Mouse (Mus musculus) G1E (cell line): ENCODE measurements around the gene Gabarap.

Experiments used
- CTCF ChIP-seq: IDR thresholded peaks from 2 replicates; pipeline ENCODE4 v1.5.1; 2012; ENCODE audit warnings: low read depth, low read length, inconsistent platforms, mixed read lengths
- GATA1 ChIP-seq: IDR thresholded peaks from 2 replicates; pipeline ENCODE4 v1.6.1; 2012; ENCODE audit warnings: borderline replicate concordance, low read length, inconsistent platforms, mixed read lengths
- TAL1 ChIP-seq: conservative IDR thresholded peaks from 2 replicates; pipeline ENCODE4 v1.6.1; 2012; ENCODE audit warnings: low read depth, low read length, inconsistent platforms, mixed read lengths

- TF ChIP-seq TAL1 (no peak), CTCF (no peak), GATA1 (no peak)
These were observed 36.5 kb downstream of the Gabarap start for GRCm38 (mm10) chr11:70027397-70027796.
